Mouse (Mus musculus): ENCODE results near the gene Tmprss3.

Gene Tmprss3

GRCm38 (mm10) chr17:31134913-31135312, 63.9 kb downstream of the Tmprss3 start:
- no peak for DNase-seq

- no peak for DNase-seq
Measured at GRCm38 (mm10) chr17:31133776-31134175, 65.0 kb downstream of the Tmprss3 start.

GRCm38 (mm10) chr17:31131269-31131821, 67.4 kb downstream of the Tmprss3 start:
- DNase-seq: no peak

DNA sequence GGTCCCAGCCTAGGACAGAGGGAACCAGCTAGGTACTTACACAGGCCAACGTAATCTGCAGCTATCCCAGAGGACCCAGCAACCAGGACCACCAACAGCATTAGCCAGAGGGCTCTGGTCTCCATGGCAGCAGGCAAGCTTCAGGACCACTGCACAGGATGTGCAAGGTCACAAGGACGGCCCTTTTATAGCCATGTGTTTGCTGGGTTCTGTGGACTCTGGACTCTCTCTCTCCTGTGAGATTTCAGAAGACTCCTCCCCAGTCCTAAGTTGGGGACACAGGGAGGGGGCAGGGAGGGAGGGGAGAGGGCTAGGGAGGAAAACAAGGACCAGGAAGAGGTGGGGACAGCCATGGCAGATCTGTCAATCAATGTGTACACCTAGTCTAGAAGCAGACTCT, 69.3 kb downstream of the Tmprss3 start, which contains the start of gene Tff3:
Gene Tff3 (minus strand): TSS at position 195 of the 400 bp plus-strand sequence.
- no peak for DNase-seq

Measured in lung, postnatal 36 days (tissue).